Mouse (Mus musculus): ENCODE measurements around the gene Adam10.

DNA sequence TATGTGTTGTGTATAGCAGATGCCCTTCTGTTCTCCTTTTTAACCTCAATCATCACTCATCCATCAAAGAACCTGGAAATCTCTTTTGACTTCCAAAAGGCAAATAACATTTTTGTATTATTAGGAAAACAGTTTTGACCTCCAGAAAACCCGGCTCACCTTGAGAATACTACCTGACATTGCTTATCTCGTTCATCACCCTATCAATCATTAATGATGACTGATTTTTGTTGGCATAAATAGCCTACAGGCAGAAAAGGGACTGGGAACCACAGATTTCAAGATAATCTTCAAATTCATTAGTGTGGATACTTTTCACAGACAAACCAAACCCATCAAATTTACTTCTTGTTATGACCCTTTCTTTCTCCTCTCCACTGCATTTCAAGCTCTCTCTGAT is 24.9 kb upstream of the Adam10 start:
- TF ChIP-seq CTCF (IDR thresholded peaks at IDR 0.05; ENCODE audit: borderline replicate concordance, insufficient read depth, low read depth, low read length) (no peak), POLR2A (IDR thresholded peaks at IDR 0.05; ENCODE audit: borderline replicate concordance, insufficient read depth, low read length) (no peak)

Measured in cerebellum, adult 2 months (tissue).